Mouse (Mus musculus): ENCODE measurements around the gene St13.

Gene St13

GRCm38 (mm10) chr15:81399638-81400315 lies at the start of gene St13, which contains the start of gene Xpnpep3:
St13 (minus strand) TSS chr15:81400077.
Xpnpep3 (plus strand) TSS chr15:81400138.
- peak; percentile 99 for DNase-seq (ENCODE audit: low spot score)

GRCm38 (mm10) chr15:81448463-81448862 lies 48.6 kb upstream of the St13 start:
- no peak for DNase-seq (ENCODE audit: low spot score)

DNA sequence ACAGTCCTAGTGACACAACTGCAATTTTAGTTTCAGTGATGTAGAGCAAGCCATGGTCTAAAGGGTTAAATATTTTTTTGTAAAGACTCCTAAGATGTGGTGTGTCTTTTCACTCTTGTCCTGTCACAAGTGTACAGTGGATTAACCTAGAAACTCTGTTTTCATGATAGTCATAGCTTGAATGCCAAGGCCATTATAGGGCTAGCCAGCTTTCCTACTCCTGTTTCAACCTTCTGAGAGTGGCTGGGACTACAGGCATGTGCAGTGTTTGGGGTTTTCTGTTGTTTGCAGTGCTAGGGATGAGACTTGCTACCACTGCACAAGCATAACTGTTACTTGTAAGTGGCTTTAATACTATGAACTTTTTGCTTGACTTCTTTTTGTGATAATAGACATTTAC lies 39.4 kb upstream of the St13 start:
- DNase-seq (ENCODE audit: low spot score), result no peak

- no peak for DNase-seq (ENCODE audit: low spot score)
Observed at GRCm38 (mm10) chr15:81438345-81438744, 38.5 kb upstream of the St13 start.

GRCm38 (mm10) chr15:81431195-81431594 lies 31.3 kb upstream of the St13 start:
- no peak for DNase-seq (ENCODE audit: low spot score)

DNA sequence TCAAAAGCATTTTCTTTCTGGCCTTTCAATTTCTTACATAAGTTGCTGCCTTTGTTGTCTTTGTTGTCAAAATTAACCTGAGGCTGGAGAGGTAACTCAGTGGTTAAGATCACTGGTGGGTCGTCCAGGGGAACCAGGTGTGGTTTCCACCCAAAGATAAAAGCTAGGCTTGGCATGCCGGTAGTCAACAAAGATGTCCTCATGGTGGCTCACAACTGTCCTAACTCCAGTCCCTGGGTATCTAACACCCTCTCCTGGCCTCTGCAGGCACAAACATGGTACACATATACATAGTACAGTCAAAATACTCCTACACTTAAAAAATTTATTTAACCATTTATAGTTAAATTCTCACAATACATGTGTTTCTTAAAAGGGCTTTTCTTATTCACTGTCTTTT lies 28.1 kb upstream of the St13 start:
- DNase-seq (ENCODE audit: low spot score), result no peak

DNA sequence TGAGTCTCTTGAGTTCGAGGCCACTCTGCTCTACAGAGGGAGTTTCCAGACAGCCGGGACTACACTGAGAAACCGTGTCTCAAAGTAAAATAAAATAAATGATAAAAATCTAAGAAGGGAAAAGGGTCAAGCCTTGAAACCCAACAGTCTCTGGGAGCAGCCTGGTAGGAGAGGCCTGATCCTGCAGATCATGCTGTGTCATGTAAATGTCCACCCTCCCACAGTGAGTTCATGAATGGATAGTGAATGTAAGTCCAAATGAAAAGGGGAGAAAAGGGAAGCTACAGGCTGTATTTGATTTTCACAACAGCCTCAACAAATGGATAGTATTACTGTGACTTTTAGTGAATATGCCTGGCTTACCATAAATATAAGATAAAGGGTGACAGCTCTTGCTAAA lies 25.4 kb upstream of the St13 start:
- DNase-seq (ENCODE audit: low spot score), result no peak

DNA sequence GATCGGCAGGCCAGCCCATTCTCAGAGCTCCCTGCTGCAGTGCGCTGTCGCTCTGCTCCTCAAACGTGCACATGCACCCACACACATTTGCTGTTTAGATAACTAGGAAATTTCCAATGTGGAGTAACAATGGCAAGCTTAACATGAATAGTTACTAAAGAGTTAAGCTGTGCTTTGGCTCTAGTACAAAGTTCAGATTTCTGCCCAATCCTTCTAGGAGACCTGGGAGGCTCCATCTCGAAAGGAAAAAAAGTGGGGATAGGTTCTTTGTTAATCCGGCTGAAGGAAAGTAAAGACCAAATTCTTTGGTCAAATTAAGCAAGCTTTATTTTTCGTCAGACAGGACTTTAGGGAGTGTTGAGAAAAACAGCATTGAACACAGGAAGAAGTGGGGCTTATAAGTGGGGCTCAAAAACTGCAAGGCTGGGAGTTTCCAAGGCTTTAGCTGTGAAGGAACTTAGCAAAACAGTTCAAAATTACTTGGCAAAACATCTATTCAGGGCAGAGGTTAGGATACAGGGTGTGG lies 22.3 kb upstream of the St13 start:
- DNase-seq (ENCODE audit: low spot score), result no peak

- DNase-seq (ENCODE audit: low spot score), result no peak
Observed at GRCm38 (mm10) chr15:81421454-81421853, 21.6 kb upstream of the St13 start.

DNA sequence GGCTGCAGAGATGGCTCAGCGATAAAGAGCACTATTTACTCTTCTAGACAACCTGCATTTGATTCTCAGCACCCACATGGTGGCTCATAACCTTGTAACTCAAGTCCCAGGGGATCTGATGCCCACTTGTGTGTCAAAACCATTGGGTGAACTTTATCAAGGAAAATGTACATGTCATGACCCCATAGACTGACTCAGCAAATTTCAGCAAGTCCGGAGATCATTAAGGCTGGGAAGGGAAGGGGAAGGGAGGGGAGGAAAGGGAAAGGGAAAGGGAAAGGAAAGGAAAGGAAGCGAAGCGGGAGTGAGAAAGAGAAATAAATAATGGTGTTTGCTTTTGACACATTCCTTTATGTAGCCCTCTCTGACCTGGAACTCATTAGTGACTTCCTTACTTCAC lies 18.2 kb upstream of the St13 start:
- no peak for DNase-seq (ENCODE audit: low spot score)

GRCm38 (mm10) chr15:81416763-81417310 lies 17.0 kb upstream of the St13 start:
- peak; percentile 9 for DNase-seq (ENCODE audit: low spot score)

GRCm38 (mm10) chr15:81408199-81408598 lies 8.3 kb upstream of the St13 start, which contains the start of gene Dnajb7:
Dnajb7 (minus strand) TSS chr15:81408299.
- DNase-seq (ENCODE audit: low spot score), result no peak

DNA sequence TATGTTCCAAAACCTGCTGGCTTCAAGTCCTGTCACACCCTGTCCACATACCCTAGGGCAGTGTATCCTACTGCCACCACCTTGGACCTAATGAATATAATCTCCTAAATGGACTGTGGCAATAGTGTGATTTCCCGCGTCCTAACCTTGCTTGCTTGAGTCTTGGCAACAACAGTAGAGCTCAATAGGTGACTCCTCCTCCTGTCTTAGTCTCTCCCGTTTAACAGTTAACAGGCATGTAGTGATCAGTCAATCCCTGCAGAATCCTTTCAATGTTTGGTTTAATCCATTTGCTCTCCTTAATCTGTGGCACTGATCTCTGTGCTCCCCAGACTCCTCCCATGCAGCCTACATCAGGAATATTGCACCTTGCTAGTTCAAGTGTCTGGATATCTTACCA lies 5.1 kb upstream of the St13 start:
- DNase-seq (ENCODE audit: low spot score), result no peak

DNA sequence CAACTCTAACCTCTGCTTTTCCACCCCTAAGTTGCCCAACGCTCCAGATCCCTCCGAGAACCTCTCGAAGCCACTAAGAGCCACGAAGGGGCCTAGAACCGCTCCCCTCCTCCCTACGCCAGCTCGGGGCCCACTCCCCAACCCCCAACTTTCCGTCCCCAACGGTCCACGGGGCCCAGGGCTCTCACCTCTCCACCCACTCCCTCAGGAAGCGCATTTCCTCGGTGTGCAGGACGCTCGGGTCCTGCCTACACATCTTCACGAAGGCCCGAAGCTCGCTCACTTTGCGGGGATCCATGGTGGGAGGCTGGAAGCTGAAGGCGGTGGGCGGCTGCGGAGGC lies 610 bp downstream of the St13 start:
- DNase-seq (ENCODE audit: low spot score), result no peak

DNA sequence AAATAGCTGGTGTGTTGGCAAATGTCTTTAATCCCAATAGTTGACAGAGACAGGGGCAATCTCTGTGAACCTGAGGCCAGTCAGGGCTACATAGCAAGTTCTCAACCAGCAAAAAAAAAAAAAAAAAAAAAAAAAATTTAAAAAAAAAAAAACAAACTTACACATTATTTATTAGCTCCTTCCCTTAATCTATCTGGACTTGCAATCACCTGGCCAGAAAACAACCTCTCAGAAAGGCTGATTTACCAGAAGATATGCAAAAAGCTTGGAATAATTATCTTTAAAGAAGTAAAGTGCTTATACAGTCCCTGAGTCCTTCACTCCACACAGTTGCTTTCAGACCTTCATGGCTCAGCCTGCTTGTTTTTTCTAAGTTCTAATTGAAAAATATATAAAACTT lies 1.7 kb downstream of the St13 start:
- no peak for DNase-seq (ENCODE audit: low spot score)

- DNase-seq (ENCODE audit: low spot score), result no peak
Observed at GRCm38 (mm10) chr15:81394211-81394915, 5.5 kb downstream of the St13 start.

DNA sequence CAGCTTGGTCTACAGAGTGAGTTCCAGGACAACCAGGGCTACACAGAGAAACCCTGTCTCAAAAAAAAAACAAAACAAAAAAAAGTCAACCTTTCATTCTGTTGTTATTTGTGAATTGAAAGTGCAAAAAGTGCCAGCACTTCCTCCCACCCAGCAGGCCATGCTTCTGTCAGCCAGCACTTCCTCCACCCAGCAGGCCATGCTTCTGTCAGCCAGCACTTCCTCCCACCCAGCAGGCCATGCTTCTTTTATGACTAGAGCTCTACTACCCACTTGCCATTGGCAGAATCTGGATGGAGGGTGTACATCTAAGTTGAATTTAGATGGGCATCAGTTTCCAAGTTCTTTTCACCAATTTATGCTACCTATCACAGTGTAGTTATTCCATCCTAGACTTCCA lies 6.9 kb downstream of the St13 start:
- DNase-seq (ENCODE audit: low spot score), result no peak

- no peak for DNase-seq (ENCODE audit: low spot score)
Observed at GRCm38 (mm10) chr15:81386327-81386726, 13.6 kb downstream of the St13 start.

- DNase-seq (ENCODE audit: low spot score), result no peak
Observed at GRCm38 (mm10) chr15:81378845-81379244, 21.0 kb downstream of the St13 start.

GRCm38 (mm10) chr15:81374621-81375020 lies 25.3 kb downstream of the St13 start:
- DNase-seq (ENCODE audit: low spot score), result no peak

GRCm38 (mm10) chr15:81370356-81370755 lies 29.5 kb downstream of the St13 start:
- no peak for DNase-seq (ENCODE audit: low spot score)

- DNase-seq (ENCODE audit: low spot score), result no peak
Observed at GRCm38 (mm10) chr15:81368601-81369000, 31.3 kb downstream of the St13 start.

- DNase-seq (ENCODE audit: low spot score), result no peak
Observed at GRCm38 (mm10) chr15:81366241-81366640, 33.6 kb downstream of the St13 start.
